Mouse (Mus musculus) ES-E14 (cell line): ENCODE results near the gene Creb3.

Experiments
- CHD2 ChIP-seq: IDR thresholded peaks from 2 replicates; pipeline ENCODE4 v1.6.1; 2014; ENCODE audit warnings: mild to moderate bottlenecking, low read depth, low read length, inconsistent platforms
- HCFC1 ChIP-seq: IDR thresholded peaks from 2 replicates; pipeline ENCODE4 v1.6.1; 2012; ENCODE audit warnings: low read length, inconsistent platforms, borderline replicate concordance; ENCODE audit not compliant: insufficient read depth
- ZC3H11A ChIP-seq: IDR thresholded peaks from 2 replicates; pipeline ENCODE4 v1.6.1; 2012; ENCODE audit warnings: low read depth, mild to moderate bottlenecking, inconsistent platforms, low read length, borderline replicate concordance
- ZNF384 ChIP-seq: IDR thresholded peaks from 2 replicates; pipeline ENCODE4 v1.6.1; 2012; ENCODE audit warnings: low read depth, low read length, inconsistent platforms

- TF ChIP-seq ZC3H11A (no peak), CHD2 (no peak), ZNF384 (no peak), HCFC1 (no peak)
Measured at GRCm38 (mm10) chr4:43587681-43588080, 25.5 kb downstream of the Creb3 start.
